Mouse (Mus musculus): Measurements from ENCODE around the gene Nup107.

DNA sequence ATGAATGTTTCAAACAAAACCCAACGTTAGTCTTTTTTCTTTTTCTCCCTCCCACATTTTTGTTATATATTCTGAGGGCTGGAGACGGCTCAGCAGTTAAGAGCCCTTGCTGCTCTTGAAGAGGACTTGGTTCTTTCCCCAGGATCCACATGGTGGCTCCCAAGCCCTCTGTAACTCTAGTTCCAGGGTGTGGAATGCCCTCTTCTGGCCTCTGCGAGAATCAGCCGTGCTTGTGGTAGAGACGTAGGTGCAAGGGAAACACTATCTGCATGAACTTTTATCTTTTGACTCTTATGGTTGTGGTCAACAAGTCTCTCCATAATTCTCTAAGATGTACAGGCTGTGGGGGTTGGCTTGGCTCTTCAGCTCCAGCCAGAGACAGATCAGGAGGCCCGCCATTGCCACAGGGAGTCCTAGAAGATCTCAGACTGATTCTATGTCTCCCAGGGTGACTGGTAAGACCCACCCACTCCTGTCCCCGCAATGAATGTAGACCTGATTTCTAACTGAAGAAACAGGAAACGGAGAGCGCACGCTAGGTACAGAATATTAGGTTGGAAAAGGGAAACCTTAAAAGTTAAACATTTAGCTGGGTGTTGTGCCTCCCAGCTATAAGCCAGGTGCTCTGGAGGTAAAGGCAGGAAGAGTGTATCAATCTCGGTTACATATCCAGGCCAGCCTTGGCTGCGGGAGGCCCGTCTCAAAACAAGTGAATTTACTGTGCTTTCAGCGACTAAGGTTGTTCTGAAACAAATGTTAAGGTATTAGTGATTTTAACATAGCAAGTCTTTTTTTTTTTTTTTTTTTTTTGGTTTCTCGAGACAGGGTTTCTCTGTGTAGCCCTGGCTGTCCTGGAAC is 61.0 kb downstream of the Nup107 start:
- TF ChIP-seq EP300 (IDR thresholded peaks at IDR 0.05; ENCODE audit: low read depth in 1 of 2, low read length in 2 of 2) (0 out of 4 replicates have a peak, but pooled peaks of 1 of the 2 experiments have one; percentile 47), POLR2A (IDR thresholded peaks at IDR 0.05; ENCODE audit: control insufficient read depth in 1 of 2, insufficient read depth in 1 of 2, low read depth in 1 of 2, low read length in 2 of 2, poor library complexity in 1 of 2) (peak in 1 of 2 experiments; percentile 26; a peak in 1 of 4 replicates), CTCF (IDR thresholded peaks at IDR 0.05 in 2 of 3, conservative IDR thresholded peaks at IDR 0.05 in 1 of 3; ENCODE audit: control insufficient read depth in 1 of 3, insufficient read depth in 1 of 3, low read depth in 2 of 3, low read length in 3 of 3, poor library complexity in 1 of 3, severe bottlenecking in 1 of 3) (peak; percentile 56 to 99 (median 83))
